In the genomic region with DNA sequence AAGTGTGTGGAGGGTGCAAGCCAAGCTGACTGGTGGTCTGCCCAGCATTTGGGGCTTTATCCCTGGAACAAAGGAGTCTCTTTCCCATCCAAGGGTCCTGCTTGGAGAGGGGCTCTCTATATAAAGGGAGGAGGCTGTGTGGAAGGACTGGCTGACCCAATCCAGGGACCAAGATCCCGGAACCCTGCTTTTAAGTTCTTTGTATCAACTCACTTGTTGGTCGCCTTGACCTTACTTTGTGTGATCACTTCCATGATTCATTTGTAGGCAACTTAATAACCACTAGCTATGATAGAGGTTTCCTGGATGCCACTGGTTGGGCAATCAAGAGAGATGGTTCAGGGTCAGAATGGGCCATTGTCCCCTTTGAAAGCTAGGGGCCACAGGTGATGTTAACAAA, we compare ENCODE assay signal across 29 mouse cellular contexts. TPM values are rescaled to one million over a fixed set of nuclear protein-coding genes. Genes with fewer than 3 reads are reported as not detected.
"Had no signal": no experiment of that assay in that cellular context is flagged by ENCODE, and none has a peak within 500 bp of the region (broad histone marks: within the 10 kb centered on the region; RNA-seq: fewer than 3 reads in every experiment).

No protein-coding gene starts in this region.

- H3K4me2 ChIP-seq: heart, embryonic 13.5 days; heart, embryonic 15.5 days; hindbrain, embryonic 12.5 days; hindbrain, embryonic 13.5 days; hindbrain, embryonic 14.5 days; hindbrain, embryonic 15.5 days; intestine, embryonic 15.5 days; kidney, embryonic 15.5 days had no signal

- H3K27me3 ChIP-seq: heart, embryonic 15.5 days; hindbrain, embryonic 12.5 days; hindbrain, embryonic 13.5 days; hindbrain, embryonic 15.5 days; intestine, embryonic 15.5 days; kidney, embryonic 15.5 days had no signal

- DNase-seq: heart, postnatal 10 days; heart, postnatal 14 days; heart, postnatal 36 days; heart, postnatal 4 days; kidney, adult 11 months; kidney, adult 18-20 months; kidney, adult 8-10 months; kidney, postnatal 10 days; kidney, postnatal 14 days; kidney, postnatal 25 days; kidney, postnatal 4 days; layer of hippocampus, adult 9-11 months; layer of hippocampus, postnatal 36 days had no signal

- H3K4me1 ChIP-seq: heart, embryonic 13.5 days; heart, embryonic 15.5 days; hindbrain, embryonic 12.5 days; hindbrain, embryonic 13.5 days; hindbrain, embryonic 15.5 days; intestine, embryonic 15.5 days had no signal

- H3K27ac ChIP-seq: heart, embryonic 13.5 days; heart, embryonic 15.5 days; hindbrain, embryonic 10.5 days; hindbrain, embryonic 12.5 days; hindbrain, embryonic 13.5 days; hindbrain, embryonic 14.5 days; hindbrain, embryonic 15.5 days; hindbrain, postnatal 0 days; intestine, embryonic 15.5 days; kidney, embryonic 15.5 days; kidney, postnatal 0 days; layer of hippocampus, adult 2 months; left cerebral cortex, adult 2 months had no signal

- H3K9me3 ChIP-seq: heart, embryonic 13.5 days; heart, embryonic 15.5 days; hindbrain, embryonic 10.5 days; hindbrain, embryonic 12.5 days; hindbrain, embryonic 15.5 days; intestine, embryonic 15.5 days; kidney, embryonic 15.5 days had no signal

- H3K9ac ChIP-seq: heart, embryonic 13.5 days; heart, embryonic 15.5 days; hindbrain, embryonic 12.5 days; hindbrain, embryonic 13.5 days; hindbrain, embryonic 14.5 days; hindbrain, embryonic 15.5 days; intestine, embryonic 15.5 days; kidney, embryonic 15.5 days had no signal

- H3K4me3 ChIP-seq: heart, embryonic 13.5 days; heart, embryonic 15.5 days; hindbrain, embryonic 10.5 days; hindbrain, embryonic 12.5 days; hindbrain, embryonic 13.5 days; hindbrain, embryonic 15.5 days; intestine, embryonic 15.5 days; kidney, embryonic 15.5 days; layer of hippocampus, adult 2 months; left cerebral cortex, adult 2 months had no signal

- ATAC-seq: hindbrain, embryonic 16.5 days; hindbrain, postnatal 0 days; inflammation-experienced regulatory T-cells, adult 6 months; intestine, embryonic 15.5 days; intestine, embryonic 16.5 days had no signal

- H3K36me3 ChIP-seq: heart, embryonic 13.5 days; heart, embryonic 15.5 days; hindbrain, embryonic 10.5 days; hindbrain, embryonic 12.5 days; hindbrain, embryonic 13.5 days; hindbrain, embryonic 15.5 days; intestine, embryonic 15.5 days; kidney, embryonic 15.5 days had no signal

RNA-seq across cellular contexts. Expression of a gene that starts 11.7 kb away (rescaled TPM):
- polyA plus RNA-seq: inflammation-experienced regulatory T-cells, adult 6 months had no signal
